Mouse (Mus musculus) testis, adult 2 months (tissue): ENCODE data around the gene Slc35e3.

Experiments
- CTCF ChIP-seq: fragments of 200-500 bp; IDR thresholded peaks from 2 replicates; pipeline ENCODE4 v1.5.1; 2012; ENCODE audit warnings: low read depth, mild to moderate bottlenecking, inconsistent platforms, low read length, moderate library complexity; ENCODE audit not compliant: control insufficient read depth, insufficient read depth, insufficient replicate concordance
- POLR2A ChIP-seq: fragments of 200-500 bp; IDR thresholded peaks from 2 replicates; pipeline ENCODE4 v1.6.1; 2012; ENCODE audit warnings: low read depth, mild to moderate bottlenecking, inconsistent platforms, low read length, moderate library complexity; ENCODE audit not compliant: control insufficient read depth

DNA sequence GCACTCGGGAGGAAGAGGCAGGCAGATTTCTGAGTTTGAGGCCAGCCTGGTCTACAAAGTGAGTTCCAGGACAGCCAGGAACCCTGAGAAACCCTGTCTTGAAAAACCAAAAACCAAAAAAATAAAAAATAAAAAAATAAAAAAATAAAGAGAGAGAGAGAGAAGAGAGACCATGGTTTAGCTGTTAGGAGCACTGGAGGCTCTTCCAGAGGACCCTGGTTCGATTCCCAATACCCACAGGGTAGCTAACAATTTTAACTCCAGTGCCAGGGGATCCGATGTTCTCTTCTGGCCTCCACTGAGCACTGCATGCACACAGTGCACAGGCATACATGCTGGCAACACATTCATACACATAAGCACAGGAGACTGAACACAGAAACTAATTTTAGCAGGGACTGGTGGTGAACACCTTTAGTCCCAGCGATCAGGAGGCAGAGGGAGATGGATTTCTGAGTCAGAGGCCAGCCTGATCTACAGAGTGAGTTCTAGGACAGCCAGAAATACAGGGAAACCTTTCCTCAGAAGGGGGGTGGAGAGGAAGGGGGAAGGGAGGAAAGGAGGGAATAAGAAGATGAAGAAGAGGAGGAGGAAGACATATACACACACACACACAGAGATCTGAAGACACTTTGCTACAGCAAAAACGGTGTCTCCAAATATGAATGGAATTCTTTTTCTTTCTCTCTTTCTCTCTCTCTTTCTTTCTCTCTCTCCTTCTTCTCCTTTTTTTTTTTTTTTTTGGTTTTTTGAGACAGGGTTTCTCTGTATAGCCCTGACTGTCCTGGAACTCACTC lies 6.9 kb upstream of the Slc35e3 start:
- TF ChIP-seq POLR2A = no peak
- TF ChIP-seq CTCF = no peak
